Mouse (Mus musculus) hematopoietic stem cell, adult 5-6 weeks (primary cell): ENCODE data around the gene Dpp7. TPM values are rescaled to one million over a fixed set of nuclear protein-coding genes. Genes with fewer than 3 reads are reported as not detected.

Experiments
- total RNA-seq: library from RNA; stranded (forward); fragments of 172-1452, 232-1000 nt; gene quantifications from 2 replicates; pipeline ENCODE4 v1.2.3, GENCODE M21; 2017

Dpp7 gene
- total RNA-seq, 1 experiment from 2014 or later: 31.6 TPM

Other genes starting within 250 kb of the Dpp7 start
- gene Nrarp, start 175.6 kb downstream of the Dpp7 start, total RNA-seq: 2.6 and 4.4 TPM in 2 replicates
- 30.0 and 33.3 TPM in 2 replicates for gene Tor4a, start 159.5 kb downstream of the Dpp7 start, total RNA-seq
- 40.1 and 53.5 TPM in 2 replicates for gene Nelfb, start 144.9 kb downstream of the Dpp7 start, total RNA-seq
- gene Stpg3, start 141.7 kb downstream of the Dpp7 start, total RNA-seq: not detected in 2 replicates
- gene Fam166a, start 137.6 kb downstream of the Dpp7 start, total RNA-seq: not detected in 2 replicates
- 426 and 473 TPM in 2 replicates for gene Tubb4b, start 131.7 kb downstream of the Dpp7 start, total RNA-seq
- gene Slc34a3, start 122.0 kb downstream of the Dpp7 start, total RNA-seq: 0.81 TPM in 1 of 2 replicates, not detected in the other
- not detected in 2 replicates for gene Rnf224, start 119.6 kb downstream of the Dpp7 start, total RNA-seq
- 0.50 TPM in 1 of 2 replicates, not detected in the other for gene Rnf208, start 114.1 kb downstream of the Dpp7 start, total RNA-seq
- not detected in 2 replicates for gene Cysrt1, start 113.9 kb downstream of the Dpp7 start, total RNA-seq
- gene AL732309.1, start 109.5 kb downstream of the Dpp7 start, total RNA-seq: 1.4 and 5.1 TPM in 2 replicates
- gene Tmem203, start 100.9 kb downstream of the Dpp7 start, total RNA-seq: 9.9 and 10.8 TPM in 2 replicates
- gene Tprn, start 93.7 kb downstream of the Dpp7 start, total RNA-seq: 8.2 and 10.6 TPM in 2 replicates
- 46.4 and 82.9 TPM in 2 replicates for gene Ssna1, start 83.9 kb downstream of the Dpp7 start, total RNA-seq
- 39.0 and 46.9 TPM in 2 replicates for gene Anapc2, start 83.9 kb downstream of the Dpp7 start, total RNA-seq
- not detected in 2 replicates for gene Tmem210, start 68.2 kb downstream of the Dpp7 start, total RNA-seq
- not detected in 2 replicates for gene Lrrc26, start 66.4 kb downstream of the Dpp7 start, total RNA-seq
- gene Grin1, start 37.2 kb downstream of the Dpp7 start, total RNA-seq: not detected in 2 replicates
- gene Man1b1, start 24.0 kb downstream of the Dpp7 start, total RNA-seq: 60.9 and 70.9 TPM in 2 replicates
- gene Uap1l1, start 9.3 kb upstream of the Dpp7 start, total RNA-seq: 8.2 and 12.6 TPM in 2 replicates
- 3.3 and 12.1 TPM in 2 replicates for gene Sapcd2, start 16.0 kb upstream of the Dpp7 start, total RNA-seq
- not detected in 2 replicates for gene Entpd2, start 39.5 kb upstream of the Dpp7 start, total RNA-seq
- 0.74 and 2.3 TPM in 2 replicates for gene Npdc1, start 43.0 kb upstream of the Dpp7 start, total RNA-seq
- 23.6 and 28.5 TPM in 2 replicates for gene Fut7, start 66.9 kb upstream of the Dpp7 start, total RNA-seq
- gene Abca2, start 72.3 kb upstream of the Dpp7 start, total RNA-seq: 52.7 and 57.5 TPM in 2 replicates
- gene Clic3, start 100.5 kb upstream of the Dpp7 start, total RNA-seq: not detected in 2 replicates
- gene Paxx, start 104.7 kb upstream of the Dpp7 start, total RNA-seq: 27.5 and 28.0 TPM in 2 replicates
- 3.4 and 3.5 TPM in 2 replicates for gene Ptgds, start 113.7 kb upstream of the Dpp7 start, total RNA-seq
- not detected in 2 replicates for gene Lcn12, start 137.6 kb upstream of the Dpp7 start, total RNA-seq
- 20.6 and 25.1 TPM in 2 replicates for gene Fbxw5, start 144.4 kb upstream of the Dpp7 start, total RNA-seq
- gene C8g, start 145.4 kb upstream of the Dpp7 start, total RNA-seq: 0.35 and 2.0 TPM in 2 replicates
- 18.0 and 20.2 TPM in 2 replicates for gene Traf2, start 190.6 kb upstream of the Dpp7 start, total RNA-seq
- gene Edf1, start 201.5 kb upstream of the Dpp7 start, total RNA-seq: 68.7 and 71.1 TPM in 2 replicates
- 1.1 and 4.8 TPM in 2 replicates for gene Mamdc4, start 218.5 kb upstream of the Dpp7 start, total RNA-seq
- gene Phpt1, start 218.9 kb upstream of the Dpp7 start, total RNA-seq: 27.8 and 63.7 TPM in 2 replicates
- 0.40 TPM in 1 of 2 replicates, not detected in the other for gene Ajm1, start 225.4 kb upstream of the Dpp7 start, total RNA-seq